Mouse (Mus musculus) neural tube, embryonic 12.5 days (tissue): ENCODE measurements at regions not wholly inside any gene's neighbourhood (a gene's known extent, or its start where the extent isn't known, plus 50 kb on each side); places are given as distances from the start of the nearest gene placed in this dataset.

Experiments used
- ATAC-seq: fragments of 200-750 bp; cut with Nextera tagmentation; 2 replicates; pipeline ENCODE4 v1.8.0; 2017; ENCODE audit warnings: low read depth, mild to moderate bottlenecking, moderate TSS enrichment, moderate library complexity; ENCODE audit not compliant: low FRiP score
- H3K27ac ChIP-seq: fragments of 300-500 bp; sonication (generic); 2 replicates; pipeline ENCODE4 v1.5.1; 2016
- H3K27me3 ChIP-seq: fragments of 300-500 bp; sonication (generic); replicated peaks from 2 replicates; pipeline ENCODE4 v1.6.1; 2016; ENCODE audit warnings: mild to moderate bottlenecking
- H3K36me3 ChIP-seq: fragments of 300-500 bp; sonication (generic); 2 replicates; pipeline ENCODE4 v1.6.1; 2016; ENCODE audit warnings: mild to moderate bottlenecking
- H3K4me1 ChIP-seq: fragments of 300-500 bp; sonication (generic); 2 replicates; pipeline ENCODE4 v1.6.1; 2016
- H3K4me2 ChIP-seq: fragments of 300-500 bp; sonication (generic); replicated peaks from 2 replicates; pipeline ENCODE4 v1.6.1; 2016; ENCODE audit warnings: mild to moderate bottlenecking
- H3K4me3 ChIP-seq: fragments of 300-500 bp; sonication (generic); 2 replicates; pipeline ENCODE4 v1.5.1; 2016
- H3K9ac ChIP-seq: fragments of 300-500 bp; sonication (generic); 2 replicates; pipeline ENCODE4 v1.6.1; 2016; ENCODE audit warnings: mild to moderate bottlenecking
- H3K9me3 ChIP-seq: fragments of 300-500 bp; sonication (generic); 2 replicates; pipeline ENCODE4 v1.6.1; 2016; ENCODE audit warnings: mild to moderate bottlenecking
- WGBS: fragments of 180-500 bp; shearing (Covaris S2); methylation state at CpG from one replicate; pipeline ENCODE4 v1.1.7; 2016; 5-methylcytosine and 5-hydroxymethylcytosine counted together

- Histone ChIP-seq H3K9ac (no peak overlapping the region), H3K9me3 (no peaks in the 10 kb centered on the region), H3K27ac (no peak overlapping the region), H3K36me3 (no peaks in the 10 kb centered on the region), H3K4me3 (no peak overlapping the region), H3K4me2 (no peak overlapping the region), H3K27me3 (no peaks in the 10 kb centered on the region), H3K4me1 (no peaks in the 10 kb centered on the region)
- ATAC-seq: no peak
- 87% methylated on average over 6 of the region's 6 CpGs for WGBS
Observed at GRCm38 (mm10) chr6:17201916-17202636, 78.9 kb upstream of the Cav2 start.

GRCm38 (mm10) chr6:17203302-17203701 lies 77.7 kb upstream of the Cav2 start:
- ATAC-seq: no peak
- Histone ChIP-seq H3K9me3 (no peaks in the 10 kb centered on the region), H3K4me1 (no peaks in the 10 kb centered on the region), H3K4me3 (no peak overlapping the region), H3K4me2 (no peak overlapping the region), H3K27ac (no peak overlapping the region), H3K36me3 (no peaks in the 10 kb centered on the region), H3K9ac (no peak overlapping the region), H3K27me3 (no peaks in the 10 kb centered on the region)
- 94% methylated on average over 5 of the region's 5 CpGs for WGBS

DNA sequence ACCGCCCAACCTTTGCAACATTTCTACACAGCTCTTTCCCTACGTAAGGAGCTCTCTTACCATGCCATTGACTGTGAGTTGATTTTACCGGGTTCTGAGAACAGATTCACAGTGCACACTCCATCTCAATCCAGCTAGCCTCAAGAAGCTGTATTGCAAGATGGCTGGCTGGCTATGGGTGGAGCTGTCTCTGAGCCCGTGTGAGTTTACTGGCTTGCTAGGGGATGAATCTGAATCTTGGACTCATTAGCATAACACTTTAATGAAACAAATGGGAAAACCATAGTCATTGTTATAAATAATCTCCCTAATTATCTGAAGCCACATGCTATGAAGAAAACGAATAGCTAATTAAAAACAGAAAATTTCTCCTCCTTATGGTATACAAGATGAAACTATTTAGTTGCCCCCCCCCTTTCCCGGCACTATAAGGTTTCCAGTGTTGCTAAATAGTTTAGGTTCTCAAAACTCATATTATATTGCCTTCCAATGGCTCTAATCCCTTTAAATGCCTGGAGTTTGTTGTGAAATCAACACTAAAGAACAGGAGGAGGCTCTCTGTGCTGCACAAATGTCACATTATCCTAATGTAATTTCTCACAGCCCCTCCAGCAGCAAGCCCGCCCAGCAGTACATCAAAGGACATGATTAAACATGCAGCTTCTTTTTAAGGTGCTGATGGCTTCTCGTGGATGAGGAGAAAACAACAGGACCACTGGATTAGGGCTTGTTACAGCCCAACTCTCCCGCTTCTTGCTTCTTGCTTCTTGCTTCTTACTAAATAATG lies 76.9 kb upstream of the Cav2 start:
- no peak overlapping the region for H3K4me2 ChIP-seq
- no peak for ATAC-seq
- H3K36me3 ChIP-seq: no peaks in the 10 kb centered on the region
- no peak overlapping the region for H3K9ac ChIP-seq
- H3K27ac ChIP-seq: no peak overlapping the region
- WGBS: 59% methylated on average over 9 of the region's 9 CpGs
- no peaks in the 10 kb centered on the region for H3K27me3 ChIP-seq
- no peaks in the 10 kb centered on the region for H3K4me1 ChIP-seq
- H3K9me3 ChIP-seq: no peaks in the 10 kb centered on the region
- H3K4me3 ChIP-seq: no peak overlapping the region

GRCm38 (mm10) chr6:17206932-17207331 lies 74.1 kb upstream of the Cav2 start:
- no peaks in the 10 kb centered on the region for H3K9me3 ChIP-seq
- 95% methylated on average over 3 of the region's 3 CpGs for WGBS
- H3K4me1 ChIP-seq: no peaks in the 10 kb centered on the region

DNA sequence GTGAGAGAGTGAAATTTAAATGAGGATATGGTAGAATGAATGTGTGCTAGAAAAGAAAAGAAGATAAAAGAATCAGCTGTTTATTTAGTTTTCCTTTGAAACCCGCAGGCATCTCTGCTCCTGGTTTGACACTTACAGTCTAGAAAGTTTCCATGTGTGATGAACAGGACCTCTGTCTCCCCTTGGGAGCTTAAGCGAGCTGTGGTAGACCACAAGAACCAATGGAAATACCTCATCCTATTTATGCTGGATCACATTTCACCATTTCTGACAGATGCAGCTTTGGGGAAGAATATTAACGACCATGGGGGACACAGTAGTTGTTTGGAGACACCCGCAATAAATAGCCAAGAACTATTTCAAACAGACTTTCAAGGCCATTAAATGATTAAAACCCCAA lies 71.2 kb upstream of the Cav2 start:
- H3K4me1 ChIP-seq: 0 out of 2 replicates have a peak, but pooled peaks cover 6% of the 10 kb centered on the region
- no peak overlapping the region for H3K4me3 ChIP-seq
- no peak overlapping the region for H3K27ac ChIP-seq
- H3K36me3 ChIP-seq: no peaks in the 10 kb centered on the region
- no peak overlapping the region for H3K9ac ChIP-seq
- 68% methylated on average over 4 of the region's 4 CpGs for WGBS
- no peak for ATAC-seq
- H3K27me3 ChIP-seq: no peaks in the 10 kb centered on the region
- H3K9me3 ChIP-seq: no peaks in the 10 kb centered on the region
- no peak overlapping the region for H3K4me2 ChIP-seq

More at GRCm38 (mm10) chr6:17206932-17207331, 74.1 kb upstream of the Cav2 start:
- H3K9ac ChIP-seq: no peak overlapping the region
- H3K36me3 ChIP-seq: no peaks in the 10 kb centered on the region
- ATAC-seq: no peak
- H3K27me3 ChIP-seq: no peaks in the 10 kb centered on the region
- H3K4me3 ChIP-seq: no peak overlapping the region
- no peak overlapping the region for H3K4me2 ChIP-seq
- no peak overlapping the region for H3K27ac ChIP-seq

DNA sequence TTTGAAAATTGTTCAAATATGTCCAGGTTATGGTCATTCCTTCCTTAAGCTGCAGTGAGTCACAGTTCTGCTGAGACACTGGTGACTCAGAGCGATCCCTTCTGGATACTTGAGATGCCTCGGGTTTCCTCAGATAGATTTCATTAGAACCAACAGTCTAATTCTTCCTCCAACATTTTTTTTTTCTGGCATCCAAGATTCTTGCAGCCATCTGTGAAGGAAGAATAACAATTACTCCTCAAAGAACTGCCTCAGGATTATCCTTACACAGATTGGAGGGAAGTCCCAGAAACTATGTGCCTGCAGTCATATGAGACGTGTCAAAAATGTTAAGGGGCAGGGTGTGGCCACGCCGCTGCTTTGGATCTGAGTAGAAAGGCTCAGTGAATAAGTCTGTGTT lies 69.6 kb upstream of the Cav2 start:
- Histone ChIP-seq H3K4me2 (no peak overlapping the region), H3K27ac (no peak overlapping the region), H3K9me3 (no peaks in the 10 kb centered on the region), H3K4me1 (0 out of 2 replicates have a peak, but pooled peaks cover 9% of the 10 kb centered on the region), H3K9ac (no peak overlapping the region), H3K4me3 (no peak overlapping the region), H3K36me3 (no peaks in the 10 kb centered on the region), H3K27me3 (no peaks in the 10 kb centered on the region)
- WGBS: 70% methylated on average over 5 of the region's 5 CpGs
- ATAC-seq: no peak

DNA sequence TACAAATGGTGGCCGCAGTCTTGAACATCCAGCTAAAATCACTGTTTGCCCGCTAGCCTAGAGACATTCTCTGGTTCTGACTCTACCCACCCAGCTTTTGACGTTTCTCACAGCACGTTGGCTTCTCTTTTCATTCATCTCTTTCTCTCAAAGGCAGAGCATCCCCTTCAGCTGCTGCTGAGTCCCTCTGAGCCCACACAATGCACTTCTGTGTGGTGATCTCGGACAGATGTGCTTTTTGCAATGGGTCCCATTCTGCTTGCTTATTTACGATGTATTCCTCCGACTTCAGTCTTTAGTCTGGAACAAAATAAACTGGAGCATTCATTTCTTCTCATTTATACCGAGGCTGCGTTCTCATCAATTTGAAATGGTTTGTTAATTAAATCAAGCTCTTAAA lies 66.2 kb upstream of the Cav2 start:
- WGBS: 21% methylated on average over 9 of the region's 9 CpGs
- ATAC-seq: peak; percentile 87

GRCm38 (mm10) chr6:17216442-17216841 lies 64.5 kb upstream of the Cav2 start:
- H3K27me3 ChIP-seq: no peaks in the 10 kb centered on the region
- H3K36me3 ChIP-seq: no peaks in the 10 kb centered on the region
- WGBS: 79% methylated on average over 1 of the region's 1 CpGs
- H3K9me3 ChIP-seq: no peaks in the 10 kb centered on the region
- no peak overlapping the region for H3K9ac ChIP-seq
- no peak for ATAC-seq
- no peak overlapping the region for H3K4me3 ChIP-seq
- H3K27ac ChIP-seq: no peak overlapping the region
- 0 out of 2 replicates have a peak, but pooled peaks cover 9% of the 10 kb centered on the region for H3K4me1 ChIP-seq
- no peak overlapping the region for H3K4me2 ChIP-seq

More for the DNA sequence above, 66.2 kb upstream of the Cav2 start:
- no peaks in the 10 kb centered on the region for H3K9me3 ChIP-seq
- no peak overlapping the region for H3K4me3 ChIP-seq
- no peak overlapping the region for H3K4me2 ChIP-seq
- H3K9ac ChIP-seq: no peak overlapping the region
- H3K4me1 ChIP-seq: 0 out of 2 replicates have a peak, but pooled peaks cover 9% of the 10 kb centered on the region
- H3K36me3 ChIP-seq: no peaks in the 10 kb centered on the region
- H3K27ac ChIP-seq: no peak overlapping the region
- H3K27me3 ChIP-seq: no peaks in the 10 kb centered on the region

GRCm38 (mm10) chr6:17223744-17224143 lies 57.2 kb upstream of the Cav2 start:
- Histone ChIP-seq H3K4me2 (no peak overlapping the region), H3K4me1 (no peaks in the 10 kb centered on the region), H3K27me3 (no peaks in the 10 kb centered on the region), H3K9ac (no peak overlapping the region), H3K36me3 (no peaks in the 10 kb centered on the region), H3K9me3 (0 out of 2 replicates have a peak, but pooled peaks cover 4% of the 10 kb centered on the region), H3K4me3 (no peak overlapping the region), H3K27ac (no peak overlapping the region)
- no peak for ATAC-seq
- WGBS: 83% methylated on average over 2 of the region's 2 CpGs

GRCm38 (mm10) chr6:17224852-17225251 lies 56.1 kb upstream of the Cav2 start:
- Histone ChIP-seq H3K9me3 (0 out of 2 replicates have a peak, but pooled peaks cover 4% of the 10 kb centered on the region), H3K4me2 (no peak overlapping the region), H3K27me3 (no peaks in the 10 kb centered on the region), H3K27ac (no peak overlapping the region), H3K36me3 (no peaks in the 10 kb centered on the region), H3K4me1 (no peaks in the 10 kb centered on the region), H3K4me3 (no peak overlapping the region), H3K9ac (no peak overlapping the region)
- 85% methylated on average over 5 of the region's 5 CpGs for WGBS
- no peak for ATAC-seq

- WGBS: 91% methylated on average over 6 of the region's 6 CpGs
- no peaks in the 10 kb centered on the region for H3K27me3 ChIP-seq
- no peak for ATAC-seq
- no peak overlapping the region for H3K4me2 ChIP-seq
- H3K27ac ChIP-seq: no peak overlapping the region
- 0 out of 2 replicates have a peak, but pooled peaks cover 4% of the 10 kb centered on the region for H3K9me3 ChIP-seq
- no peaks in the 10 kb centered on the region for H3K36me3 ChIP-seq
- no peak overlapping the region for H3K9ac ChIP-seq
- no peak overlapping the region for H3K4me3 ChIP-seq
- H3K4me1 ChIP-seq: no peaks in the 10 kb centered on the region
Observed at GRCm38 (mm10) chr6:17226483-17226882, 54.5 kb upstream of the Cav2 start.
